Mouse (Mus musculus) heart, adult 2 months (tissue): ENCODE data around the gene Ccdc163.

Experiments
- CTCF ChIP-seq: fragments of 200-600 bp; IDR thresholded peaks from 2 replicates; pipeline ENCODE4 v1.8.1; 2022; ENCODE audit warnings: antibody characterized with exemption, mild to moderate bottlenecking, moderate library complexity
- EP300 ChIP-seq: fragments of 200-500 bp; IDR thresholded peaks from 2 replicates; pipeline ENCODE4 v1.6.1; 2011; ENCODE audit warnings: low read depth, low read length, control low read depth; ENCODE audit not compliant: insufficient read depth
- POLR2A ChIP-seq: fragments of 200-500 bp; IDR thresholded peaks from 2 replicates; pipeline ENCODE4 v1.6.1; 2011; ENCODE audit warnings: mild to moderate bottlenecking, low read depth, low read length, control low read depth; ENCODE audit not compliant: insufficient read depth

GRCm38 (mm10) chr4:116734996-116735395 lies 26.7 kb downstream of the Ccdc163 start:
- TF ChIP-seq CTCF (no peak), EP300 (no peak), POLR2A (no peak)
